Mouse (Mus musculus) embryonic facial prominence, embryonic 14.5 days (tissue): ENCODE measurements at regions not wholly inside any gene's neighbourhood (a gene's known extent, or its start where the extent isn't known, plus 50 kb on each side); places are given as distances from the start of the nearest gene placed in this dataset.
A peak's percentile ranks its signal among the peaks of the same experiment; 100 is the strongest.
"Not testable (repeated sequence)": the region's sequence is repeated elsewhere in the genome, so short reads cannot be mapped to it uniquely, and the experiment has no call there.

Source experiments
- ATAC-seq: fragments of 200-750 bp; cut with Nextera tagmentation; 2 replicates; pipeline ENCODE4 v1.8.0; 2017; ENCODE audit warnings: low read depth, moderate number of reproducible peaks, moderate TSS enrichment
- DNase-seq: peaks from one replicate; pipeline ENCODE4 v3.0.0-alpha.2; 2015; ENCODE audit warnings: low spot score
- H3K27ac ChIP-seq: fragments of 300-500 bp; sonication (generic); replicated peaks from 2 replicates; pipeline ENCODE4 v1.5.1; 2014; ENCODE audit warnings: low read depth, mild to moderate bottlenecking, low read length, moderate library complexity
- H3K27me3 ChIP-seq: fragments of 300-500 bp; sonication (generic); replicated peaks from 2 replicates; pipeline ENCODE4 v1.6.1; 2014; ENCODE audit warnings: low read length; ENCODE audit not compliant: control insufficient read depth, insufficient read depth
- H3K36me3 ChIP-seq: fragments of 300-500 bp; sonication (generic); 2 replicates; pipeline ENCODE4 v1.6.1; 2014; ENCODE audit warnings: low read length, mixed read lengths; ENCODE audit not compliant: control insufficient read depth, insufficient read depth
- H3K4me1 ChIP-seq: fragments of 300-500 bp; sonication (generic); 2 replicates; pipeline ENCODE4 v1.6.1; 2014; ENCODE audit warnings: antibody characterized with exemption, low read length; ENCODE audit not compliant: control insufficient read depth, insufficient read depth
- H3K4me2 ChIP-seq: fragments of 300-500 bp; sonication (generic); 2 replicates; pipeline ENCODE4 v1.6.1; 2014; ENCODE audit warnings: low read depth, mild to moderate bottlenecking, low read length, moderate library complexity, mixed read lengths
- H3K4me3 ChIP-seq: fragments of 300-500 bp; sonication (generic); 2 replicates; pipeline ENCODE4 v1.5.1; 2014; ENCODE audit warnings: low read depth, mild to moderate bottlenecking, low read length
- H3K9ac ChIP-seq: fragments of 300-500 bp; sonication (generic); 2 replicates; pipeline ENCODE4 v1.6.1; 2014; ENCODE audit warnings: low read depth, mild to moderate bottlenecking, low read length, moderate library complexity, mixed read lengths
- H3K9me3 ChIP-seq: fragments of 300-500 bp; sonication (generic); 2 replicates; pipeline ENCODE4 v1.6.1; 2016; ENCODE audit warnings: low read length; ENCODE audit not compliant: control insufficient read depth
- WGBS: fragments of 180-500 bp; shearing (Covaris S2); extraction: QIAGEN DNeasy Blood & Tissue Kit; methylation state at CpG from one replicate; pipeline ENCODE4 v1.1.7; 2014; 5-methylcytosine and 5-hydroxymethylcytosine counted together

GRCm38 (mm10) chr11:8773862-8774261, 109.5 kb upstream of the Tns3 start:
- ATAC-seq = no peak
- Histone ChIP-seq H3K27ac (no peak overlapping the region), H3K27me3 (no peaks in the 10 kb centered on the region), H3K4me1 (no peaks in the 10 kb centered on the region; the same call in 1 of the 2 replicates), H3K4me2 (no peak overlapping the region), H3K9me3 (peaks cover 5% of the 10 kb centered on the region; the same call in 1 of the 2 replicates), H3K9ac (no peak overlapping the region), H3K4me3 (no peak overlapping the region), H3K36me3 (no peaks in the 10 kb centered on the region)
- DNase-seq = no peak
- WGBS = 73% methylated on average over 6 of the region's 6 CpGs

GRCm38 (mm10) chr11:8773260-8773659, 108.9 kb upstream of the Tns3 start:
- DNase-seq (no peak), ATAC-seq (no peak)
- no peak overlapping the region for H3K9ac ChIP-seq
- no peaks in the 10 kb centered on the region for H3K36me3 ChIP-seq
- H3K27me3 ChIP-seq = no peaks in the 10 kb centered on the region
- no peaks in the 10 kb centered on the region; the same call in 1 of the 2 replicates for H3K4me1 ChIP-seq
- no peak overlapping the region for H3K27ac ChIP-seq
- WGBS = 74% methylated on average over 11 of the region's 11 CpGs
- no peak overlapping the region for H3K4me2 ChIP-seq
- peaks cover 5% of the 10 kb centered on the region; the same call in 1 of the 2 replicates for H3K9me3 ChIP-seq
- H3K4me3 ChIP-seq = no peak overlapping the region

- Histone ChIP-seq H3K9me3 (peaks cover under 1% of the 10 kb centered on the region; the same call in 1 of the 2 replicates), H3K27ac (no peak overlapping the region), H3K4me3 (no peak overlapping the region), H3K4me2 (no peak overlapping the region), H3K27me3 (no peaks in the 10 kb centered on the region), H3K36me3 (no peaks in the 10 kb centered on the region), H3K9ac (no peak overlapping the region), H3K4me1 (no peaks in the 10 kb centered on the region; the same call in 1 of the 2 replicates)
- 76% methylated on average over 5 of the region's 5 CpGs for WGBS
- DNase-seq (no peak), ATAC-seq (no peak)
Measured at GRCm38 (mm10) chr11:8772541-8772940, 108.2 kb upstream of the Tns3 start.

GRCm38 (mm10) chr11:8768706-8769105, 104.4 kb upstream of the Tns3 start:
- not testable (repeated sequence) for DNase-seq, H3K36me3 ChIP-seq, H3K4me3 ChIP-seq, H3K9me3 ChIP-seq, H3K4me1 ChIP-seq, H3K4me2 ChIP-seq, H3K9ac ChIP-seq, H3K27me3 ChIP-seq, H3K27ac ChIP-seq, ATAC-seq
- 75% methylated on average over 1 of the region's 1 CpGs for WGBS

GRCm38 (mm10) chr11:8765541-8765885, 101.2 kb upstream of the Tns3 start:
- H3K9ac ChIP-seq = no peak overlapping the region
- ATAC-seq (no peak), DNase-seq (no peak)
- H3K27ac ChIP-seq = no peak overlapping the region
- H3K9me3 ChIP-seq = no peaks in the 10 kb centered on the region
- no peaks in the 10 kb centered on the region for H3K36me3 ChIP-seq
- H3K4me3 ChIP-seq = no peak overlapping the region
- WGBS = 81% methylated on average over 1 of the region's 1 CpGs
- H3K4me1 ChIP-seq = peaks cover 15% of the 10 kb centered on the region; the same call in 1 of the 2 replicates
- no peaks in the 10 kb centered on the region for H3K27me3 ChIP-seq
- no peak overlapping the region for H3K4me2 ChIP-seq

GRCm38 (mm10) chr11:8764861-8765540, 100.7 kb upstream of the Tns3 start:
- Histone ChIP-seq H3K36me3 (no peaks in the 10 kb centered on the region), H3K4me1 (peaks cover 15% of the 10 kb centered on the region; the same call in 1 of the 2 replicates), H3K27me3 (no peaks in the 10 kb centered on the region), H3K27ac (no peak overlapping the region), H3K9ac (no peak overlapping the region), H3K4me2 (no peak overlapping the region), H3K4me3 (no peak overlapping the region), H3K9me3 (no peaks in the 10 kb centered on the region)
- DNase-seq (no peak), ATAC-seq (no peak)
- 74% methylated on average over 2 of the region's 2 CpGs for WGBS

GRCm38 (mm10) chr11:8763448-8763847, 99.1 kb upstream of the Tns3 start:
- Histone ChIP-seq H3K9me3 (peaks cover 4% of the 10 kb centered on the region; the same call in 1 of the 2 replicates), H3K36me3 (no peaks in the 10 kb centered on the region), H3K4me2 (no peak overlapping the region), H3K4me1 (peaks cover 15% of the 10 kb centered on the region; the same call in 1 of the 2 replicates), H3K9ac (no peak overlapping the region), H3K27ac (no peak overlapping the region), H3K4me3 (no peak overlapping the region), H3K27me3 (no peaks in the 10 kb centered on the region)
- 35% methylated on average over 7 of the region's 7 CpGs for WGBS
- no peak for ATAC-seq
- DNase-seq = peak; percentile 66

- Histone ChIP-seq H3K4me1 (peaks cover 15% of the 10 kb centered on the region; the same call in 1 of the 2 replicates), H3K27ac (no peak overlapping the region), H3K4me2 (no peak overlapping the region), H3K27me3 (no peaks in the 10 kb centered on the region), H3K36me3 (no peaks in the 10 kb centered on the region), H3K4me3 (no peak overlapping the region), H3K9me3 (peaks cover 4% of the 10 kb centered on the region; the same call in 1 of the 2 replicates), H3K9ac (no peak overlapping the region)
- DNase-seq = no peak
- ATAC-seq = no peak
- 70% methylated on average over 2 of the region's 2 CpGs for WGBS
Measured at GRCm38 (mm10) chr11:8762133-8762532, 97.8 kb upstream of the Tns3 start.

GRCm38 (mm10) chr11:8761626-8762025, 97.3 kb upstream of the Tns3 start:
- no peaks in the 10 kb centered on the region for H3K27me3 ChIP-seq
- peaks cover 15% of the 10 kb centered on the region; the same call in 1 of the 2 replicates for H3K4me1 ChIP-seq
- no peaks in the 10 kb centered on the region for H3K36me3 ChIP-seq
- no peak overlapping the region for H3K9ac ChIP-seq
- no peak overlapping the region for H3K4me2 ChIP-seq
- no peak overlapping the region for H3K4me3 ChIP-seq
- H3K27ac ChIP-seq = no peak overlapping the region; the same call in 1 of the 2 replicates
- no peak for DNase-seq
- no peak for ATAC-seq
- peaks cover 4% of the 10 kb centered on the region; the same call in 1 of the 2 replicates for H3K9me3 ChIP-seq
